Mouse (Mus musculus): ENCODE measurements around the gene Prkag2. TPM values are rescaled to one million over a fixed set of nuclear protein-coding genes. Genes with fewer than 3 reads are reported as not detected.

Gene Prkag2
- polyA plus RNA-seq, 1 experiment, result 6.2 TPM

- TF ChIP-seq FOSL1 (IDR thresholded peaks at IDR 0.05; ENCODE audit: insufficient read depth, low read length, poor library complexity, severe bottlenecking) (no peak), MYOD1 (IDR thresholded peaks at IDR 0.05; ENCODE audit: control insufficient read depth, insufficient read length, low read depth) (no peak), MAX (IDR thresholded peaks at IDR 0.05) (no peak), USF1 (IDR thresholded peaks at IDR 0.05; ENCODE audit: low read depth) (no peak), MYOG (IDR thresholded peaks at IDR 0.05; ENCODE audit: control insufficient read depth, extremely low read depth, insufficient read length) (no peak), CEBPB (IDR thresholded peaks at IDR 0.05; ENCODE audit: low read depth) (no peak), CTCF (IDR thresholded peaks at IDR 0.05; ENCODE audit: control insufficient read depth, insufficient read depth, insufficient read length) (no peak)
- Histone ChIP-seq H3K79me2 (ENCODE audit: control insufficient read depth, insufficient read depth) (no peaks in the 10 kb centered on the region), H3K36me3 (ENCODE audit: control insufficient read depth, insufficient read depth) (no peaks in the 10 kb centered on the region), H3K27me3 (ENCODE audit: control insufficient read depth, insufficient read depth, insufficient read length) (peaks cover 4% of the 10 kb centered on the region), H3ac (ENCODE audit: control insufficient read depth, insufficient read length, low read depth) (no peak overlapping the region), H3K4me3 (ENCODE audit: insufficient read depth, poor library complexity, severe bottlenecking) (no peak overlapping the region), H3K79me3 (ENCODE audit: low read depth) (no peaks in the 10 kb centered on the region)
Observed at GRCm38 (mm10) chr5:24916511-24916910, 183.9 kb downstream of the Prkag2 start.

GRCm38 (mm10) chr5:24915119-24915518 lies 185.3 kb downstream of the Prkag2 start:
- Histone ChIP-seq H3K36me3 (ENCODE audit: control insufficient read depth, insufficient read depth) (no peaks in the 10 kb centered on the region), H3K4me3 (ENCODE audit: insufficient read depth, poor library complexity, severe bottlenecking) (no peak overlapping the region), H3ac (ENCODE audit: control insufficient read depth, insufficient read length, low read depth) (no peak overlapping the region), H3K27me3 (ENCODE audit: control insufficient read depth, insufficient read depth, insufficient read length) (peaks cover 7% of the 10 kb centered on the region), H3K79me3 (ENCODE audit: low read depth) (no peaks in the 10 kb centered on the region), H3K79me2 (ENCODE audit: control insufficient read depth, insufficient read depth) (no peaks in the 10 kb centered on the region)
- TF ChIP-seq FOSL1 (IDR thresholded peaks at IDR 0.05; ENCODE audit: insufficient read depth, low read length, poor library complexity, severe bottlenecking) (no peak), CTCF (IDR thresholded peaks at IDR 0.05; ENCODE audit: control insufficient read depth, insufficient read depth, insufficient read length) (no peak), CEBPB (IDR thresholded peaks at IDR 0.05; ENCODE audit: low read depth) (no peak), USF1 (IDR thresholded peaks at IDR 0.05; ENCODE audit: low read depth) (no peak), MAX (IDR thresholded peaks at IDR 0.05) (no peak), MYOG (IDR thresholded peaks at IDR 0.05; ENCODE audit: control insufficient read depth, extremely low read depth, insufficient read length) (no peak), MYOD1 (IDR thresholded peaks at IDR 0.05; ENCODE audit: control insufficient read depth, insufficient read length, low read depth) (no peak)

- TF ChIP-seq CEBPB (IDR thresholded peaks at IDR 0.05; ENCODE audit: low read depth), result no peak
Observed at GRCm38 (mm10) chr5:24913656-24914055, 186.8 kb downstream of the Prkag2 start.

GRCm38 (mm10) chr5:24908820-24909716 lies 191.4 kb downstream of the Prkag2 start:
- H3K4me3 ChIP-seq (ENCODE audit: insufficient read depth, poor library complexity, severe bottlenecking), result peak overlapping the region; percentile 55
- H3K79me3 ChIP-seq (ENCODE audit: low read depth), result no peaks in the 10 kb centered on the region
- peak overlapping the region; percentile 14 for H3ac ChIP-seq (ENCODE audit: control insufficient read depth, insufficient read length, low read depth)
- H3K36me3 ChIP-seq (ENCODE audit: control insufficient read depth, insufficient read depth), result no peaks in the 10 kb centered on the region
- no peaks in the 10 kb centered on the region for H3K79me2 ChIP-seq (ENCODE audit: control insufficient read depth, insufficient read depth)
- no peak for TF ChIP-seq CEBPB (IDR thresholded peaks at IDR 0.05; ENCODE audit: low read depth)
- peak; percentile 11 for TF ChIP-seq CTCF (IDR thresholded peaks at IDR 0.05; ENCODE audit: control insufficient read depth, insufficient read depth, insufficient read length)
- TF ChIP-seq MAX (IDR thresholded peaks at IDR 0.05), result no peak
- peaks cover 3% of the 10 kb centered on the region for H3K27me3 ChIP-seq (ENCODE audit: control insufficient read depth, insufficient read depth, insufficient read length)

More at GRCm38 (mm10) chr5:24913656-24914055, 186.8 kb downstream of the Prkag2 start:
- H3K4me3 ChIP-seq (ENCODE audit: insufficient read depth, poor library complexity, severe bottlenecking), result no peak overlapping the region
- H3K27me3 ChIP-seq (ENCODE audit: control insufficient read depth, insufficient read depth, insufficient read length), result peaks cover 3% of the 10 kb centered on the region
- no peaks in the 10 kb centered on the region for H3K36me3 ChIP-seq (ENCODE audit: control insufficient read depth, insufficient read depth)
- H3K79me2 ChIP-seq (ENCODE audit: control insufficient read depth, insufficient read depth), result no peaks in the 10 kb centered on the region
- H3ac ChIP-seq (ENCODE audit: control insufficient read depth, insufficient read length, low read depth), result no peak overlapping the region
- H3K79me3 ChIP-seq (ENCODE audit: low read depth), result no peaks in the 10 kb centered on the region

GRCm38 (mm10) chr5:24908141-24908819 lies 192.2 kb downstream of the Prkag2 start:
- peak overlapping the region; percentile 66 for H3ac ChIP-seq (ENCODE audit: control insufficient read depth, insufficient read length, low read depth)
- no peaks in the 10 kb centered on the region for H3K79me2 ChIP-seq (ENCODE audit: control insufficient read depth, insufficient read depth)
- no peaks in the 10 kb centered on the region for H3K79me3 ChIP-seq (ENCODE audit: low read depth)
- TF ChIP-seq MYOG (IDR thresholded peaks at IDR 0.05; ENCODE audit: control insufficient read depth, extremely low read depth, insufficient read length) (no peak), MYOD1 (IDR thresholded peaks at IDR 0.05; ENCODE audit: control insufficient read depth, insufficient read length, low read depth) (no peak), CEBPB (IDR thresholded peaks at IDR 0.05; ENCODE audit: low read depth) (no peak), CTCF (IDR thresholded peaks at IDR 0.05; ENCODE audit: control insufficient read depth, insufficient read depth, insufficient read length) (no peak), USF1 (IDR thresholded peaks at IDR 0.05; ENCODE audit: low read depth) (no peak), FOSL1 (IDR thresholded peaks at IDR 0.05; ENCODE audit: insufficient read depth, low read length, poor library complexity, severe bottlenecking) (no peak), MAX (IDR thresholded peaks at IDR 0.05) (no peak)
- H3K27me3 ChIP-seq (ENCODE audit: control insufficient read depth, insufficient read depth, insufficient read length), result peaks cover 3% of the 10 kb centered on the region
- H3K4me3 ChIP-seq (ENCODE audit: insufficient read depth, poor library complexity, severe bottlenecking), result peak overlapping the region; percentile 55
- H3K36me3 ChIP-seq (ENCODE audit: control insufficient read depth, insufficient read depth), result no peaks in the 10 kb centered on the region
